Mouse (Mus musculus) E14TG2a.4 (cell line): ENCODE results near the gene Cdc45.
A peak's percentile ranks its signal among the peaks of the same experiment; 100 is the strongest.

Source experiments
- H3K27me3 ChIP-seq: 2 replicates; pipeline ENCODE4 v1.6.1; 2014; ENCODE audit warnings: low read length, control low read depth; ENCODE audit not compliant: insufficient read depth
- H3K36me3 ChIP-seq: 2 replicates; pipeline ENCODE4 v1.6.1; 2014; ENCODE audit warnings: low read length, control low read depth; ENCODE audit not compliant: insufficient read depth
- H3K4me1 ChIP-seq: replicated peaks from 2 replicates; pipeline ENCODE4 v1.6.1; 2014; ENCODE audit warnings: low read depth, low read length, control low read depth
- H3K4me3 ChIP-seq: replicated peaks from 2 replicates; pipeline ENCODE4 v1.5.1; 2014; ENCODE audit warnings: mild to moderate bottlenecking, low read length
- H3K9me3 ChIP-seq: 2 replicates; pipeline ENCODE4 v1.6.1; 2014; ENCODE audit warnings: low read length, control low read depth
- CTCF ChIP-seq: conservative IDR thresholded peaks from 2 replicates; pipeline ENCODE4 v1.5.1; 2014; ENCODE audit warnings: low read length
- NANOG ChIP-seq: IDR thresholded peaks from 2 replicates; pipeline ENCODE4 v1.6.1; 2014; ENCODE audit warnings: borderline replicate concordance, low read length, mixed read lengths
- POU5F1 ChIP-seq: IDR thresholded peaks from 2 replicates; pipeline ENCODE4 v1.6.1; 2014; ENCODE audit warnings: low read length, borderline replicate concordance

Gene Cdc45

DNA sequence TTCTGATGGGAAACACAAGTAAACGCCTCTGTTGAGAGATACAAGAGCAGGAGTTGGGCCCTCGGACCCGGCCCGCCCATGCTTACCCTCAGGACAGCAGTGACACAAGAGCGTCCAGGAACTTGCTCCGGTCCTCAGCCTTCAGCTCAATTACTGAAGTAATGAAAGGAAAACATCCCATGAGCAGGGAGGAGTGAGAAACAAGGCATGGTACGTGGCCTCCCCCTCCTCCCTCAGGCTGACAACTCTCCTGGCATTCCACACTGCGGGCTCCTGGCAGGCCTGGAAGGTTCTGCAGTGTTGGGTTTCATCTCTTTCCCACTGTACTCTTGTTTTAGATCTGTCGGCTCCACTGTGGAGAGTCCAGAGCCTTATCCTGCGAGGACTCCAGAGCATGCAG, 30.0 kb downstream of the Cdc45 start:
- Histone ChIP-seq H3K36me3 (peaks cover 82% of the 10 kb centered on the region), H3K9me3 (no peaks in the 10 kb centered on the region), H3K4me1 (peaks cover 44% of the 10 kb centered on the region), H3K4me3 (no peak overlapping the region), H3K27me3 (peaks cover 28% of the 10 kb centered on the region)
- no peak for TF ChIP-seq CTCF
- TF ChIP-seq NANOG, result no peak
- TF ChIP-seq POU5F1, result no peak

DNA sequence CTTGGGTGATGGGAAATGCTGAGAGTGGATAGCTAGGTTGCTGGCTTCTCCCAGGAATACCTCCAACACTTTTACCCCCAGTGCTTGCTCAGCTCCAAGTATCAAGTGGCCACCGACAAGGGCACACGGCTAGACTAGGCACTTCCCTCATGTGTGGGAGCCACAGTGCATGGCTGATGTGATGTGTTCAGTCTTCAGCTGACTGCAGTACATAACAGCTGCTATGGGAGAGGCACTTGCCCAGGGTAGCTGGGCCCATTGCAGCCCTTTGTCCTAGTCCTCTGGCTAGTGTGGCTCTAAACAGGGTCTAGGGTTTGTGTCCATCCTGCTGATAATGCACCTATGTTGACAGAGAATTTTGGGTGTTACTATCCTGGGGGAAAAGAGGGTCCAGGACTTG, 33.3 kb downstream of the Cdc45 start:
- peaks cover 49% of the 10 kb centered on the region for H3K36me3 ChIP-seq
- TF ChIP-seq NANOG, result no peak
- no peak for TF ChIP-seq CTCF
- no peak for TF ChIP-seq POU5F1
- peaks cover 49% of the 10 kb centered on the region for H3K4me1 ChIP-seq
- H3K4me3 ChIP-seq, result peak overlapping the region; percentile 79
- no peaks in the 10 kb centered on the region for H3K9me3 ChIP-seq
- H3K27me3 ChIP-seq, result peaks cover 42% of the 10 kb centered on the region

DNA sequence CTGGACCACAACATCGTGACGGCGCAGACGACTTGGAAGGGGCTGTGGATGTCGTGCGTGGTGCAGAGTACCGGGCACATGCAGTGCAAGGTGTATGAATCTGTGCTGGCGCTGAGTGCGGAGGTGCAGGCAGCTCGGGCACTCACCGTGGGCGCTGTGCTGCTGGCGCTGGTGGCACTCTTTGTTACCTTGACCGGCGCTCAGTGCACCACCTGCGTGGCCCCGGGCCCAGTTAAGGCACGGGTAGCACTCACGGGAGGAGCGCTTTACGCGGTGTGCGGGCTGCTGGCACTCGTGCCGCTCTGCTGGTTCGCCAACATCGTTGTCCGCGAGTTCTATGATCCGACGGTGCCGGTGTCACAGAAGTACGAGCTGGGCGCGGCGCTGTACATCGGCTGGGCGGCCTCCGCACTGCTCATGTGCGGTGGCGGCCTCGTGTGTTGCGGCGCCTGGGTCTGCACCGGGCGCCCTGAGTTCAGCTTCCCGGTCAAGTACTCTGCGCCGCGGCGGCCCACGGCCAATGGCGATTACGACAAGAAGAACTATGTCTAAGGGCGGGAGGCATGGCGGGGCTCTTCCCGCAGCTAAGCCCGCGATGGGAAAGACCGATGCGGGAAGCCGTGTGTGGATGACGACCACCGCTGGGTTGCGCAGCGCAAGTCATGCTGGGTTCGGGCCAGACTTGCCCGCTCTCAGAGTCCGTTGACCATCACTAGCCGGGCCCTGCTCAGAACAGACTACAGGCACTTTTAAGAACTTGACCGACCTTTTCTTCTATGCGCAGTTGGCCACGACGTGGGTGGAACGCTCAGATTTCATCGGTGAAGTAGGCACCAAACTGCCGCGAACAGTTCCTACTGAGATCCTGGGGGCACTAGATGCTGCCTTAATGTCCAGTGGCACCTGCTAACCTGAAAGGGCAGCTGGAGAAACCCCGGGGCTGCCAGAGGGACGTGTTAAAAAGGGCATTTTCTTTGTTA, 34.4 kb downstream of the Cdc45 start:
- no peak for TF ChIP-seq CTCF
- TF ChIP-seq POU5F1, result no peak
- no peak for TF ChIP-seq NANOG
- peak overlapping the region; percentile 79 for H3K4me3 ChIP-seq
- peaks cover 41% of the 10 kb centered on the region for H3K36me3 ChIP-seq
- H3K9me3 ChIP-seq, result no peaks in the 10 kb centered on the region
- peaks cover 42% of the 10 kb centered on the region for H3K27me3 ChIP-seq
- peaks cover 54% of the 10 kb centered on the region for H3K4me1 ChIP-seq

DNA sequence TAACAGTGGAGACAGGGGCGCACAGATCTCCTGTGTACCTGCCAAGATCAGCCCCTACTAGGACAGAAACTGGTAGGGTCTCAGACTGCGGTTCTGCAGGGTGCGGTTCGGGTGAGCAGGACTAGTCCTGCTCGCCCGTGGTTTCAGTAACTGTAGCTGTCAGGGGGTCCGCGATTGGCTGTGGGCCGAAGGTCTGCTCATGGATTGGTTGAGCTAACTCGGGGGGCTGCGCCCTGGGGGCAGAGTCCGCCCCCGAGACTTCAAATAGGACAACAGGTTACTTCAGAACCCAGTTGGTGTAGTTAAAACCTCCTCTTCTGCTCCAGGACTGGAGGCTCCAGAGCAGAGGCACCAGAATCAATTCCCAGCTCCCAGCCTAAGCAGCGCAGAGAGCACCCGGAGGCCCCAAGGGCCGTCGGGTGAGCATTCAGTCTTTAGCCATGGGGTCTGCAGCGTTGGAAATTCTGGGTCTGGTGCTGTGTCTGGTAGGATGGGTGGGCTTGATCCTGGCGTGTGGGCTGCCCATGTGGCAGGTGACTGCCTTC, 35.2 kb downstream of the Cdc45 start, which contains the start of gene Cldn5:
Cldn5 (plus strand) TSS at position 292 of the 545 bp plus-strand sequence.
- Histone ChIP-seq H3K4me3 (peak within 1 kb of the TSS; percentile 79), H3K27me3 (peaks cover 42% of the 10 kb centered on the region), H3K36me3 (peaks cover 33% of the 10 kb centered on the region), H3K4me1 (peaks cover 54% of the 10 kb centered on the region), H3K9me3 (no peaks in the 10 kb centered on the region)
- TF ChIP-seq CTCF (no peak), NANOG (no peak), POU5F1 (no peak)

DNA sequence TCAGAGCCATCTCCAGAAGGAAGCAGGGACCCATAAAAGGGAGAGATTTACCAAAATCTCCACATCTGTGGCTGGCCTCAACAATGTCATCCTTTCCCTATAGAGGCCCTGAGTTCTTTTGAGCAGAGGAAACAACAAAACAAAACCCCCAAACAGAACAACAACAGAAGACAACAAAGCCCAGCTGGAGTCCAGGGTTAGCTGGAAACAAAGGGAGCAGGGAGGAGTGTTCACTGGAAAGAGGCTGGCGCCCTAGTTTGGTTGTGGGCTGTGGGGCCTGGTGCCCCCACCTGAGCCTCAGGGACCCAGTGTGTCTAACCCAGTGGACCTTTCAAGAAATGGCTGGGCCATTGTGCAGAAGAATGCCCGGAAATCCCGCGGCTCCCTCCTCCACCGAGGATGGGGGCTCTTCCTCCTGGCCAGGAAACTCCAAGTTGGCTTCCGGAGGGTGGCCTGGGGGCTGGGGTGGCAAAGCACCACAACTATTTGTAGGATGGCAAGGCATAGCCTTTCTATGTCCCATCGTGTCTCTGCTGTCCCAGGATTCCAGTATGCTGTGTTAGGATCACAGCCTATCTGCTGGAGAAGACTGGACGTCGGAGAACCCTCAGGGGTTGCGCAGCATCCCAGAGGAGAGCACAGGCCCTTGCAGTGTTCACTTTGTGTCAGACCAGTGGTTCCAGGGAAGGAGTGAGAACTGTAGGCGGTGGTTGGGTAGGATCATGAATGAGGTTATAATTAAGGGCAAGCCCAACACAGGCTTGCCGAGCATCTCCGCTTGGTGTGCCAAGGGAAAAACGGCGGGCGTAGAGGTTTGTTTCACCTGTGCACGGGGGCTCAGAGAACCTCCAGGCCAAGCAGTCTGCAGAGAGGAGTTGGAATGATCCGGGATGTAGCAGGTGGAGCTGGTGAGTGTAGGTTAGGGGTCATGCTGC, 35.9 kb downstream of the Cdc45 start:
- H3K4me3 ChIP-seq, result peak overlapping the region; percentile 79
- H3K4me1 ChIP-seq, result peaks cover 54% of the 10 kb centered on the region
- H3K9me3 ChIP-seq, result no peaks in the 10 kb centered on the region
- TF ChIP-seq POU5F1 (no peak), NANOG (no peak), CTCF (no peak)
- peaks cover 42% of the 10 kb centered on the region for H3K27me3 ChIP-seq
- peaks cover 25% of the 10 kb centered on the region for H3K36me3 ChIP-seq

DNA sequence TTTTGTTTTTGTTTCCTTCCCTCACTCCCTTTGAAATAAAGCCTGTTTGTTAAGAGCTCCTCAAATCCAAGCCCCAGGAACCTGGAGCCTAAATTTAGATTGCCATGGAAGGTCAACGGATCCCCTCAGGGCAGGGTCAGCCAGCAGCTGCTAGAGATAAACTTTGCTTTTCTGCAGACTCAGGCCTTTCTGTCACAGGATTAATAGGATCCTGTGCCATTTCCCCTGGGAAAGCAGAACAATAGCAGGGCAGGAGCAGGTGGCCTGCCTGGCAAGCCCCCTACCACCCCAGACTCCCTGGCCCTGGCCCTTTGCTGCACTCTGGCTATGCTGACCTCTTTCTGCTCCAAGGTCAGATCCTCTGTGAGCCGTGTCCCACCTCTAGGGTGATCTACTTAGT, 37.9 kb downstream of the Cdc45 start:
- TF ChIP-seq NANOG, result no peak
- TF ChIP-seq POU5F1, result no peak
- no peak for TF ChIP-seq CTCF
- Histone ChIP-seq H3K4me3 (no peak overlapping the region), H3K36me3 (peaks cover 6% of the 10 kb centered on the region; the same call in 1 of the 2 replicates), H3K4me1 (peaks cover 69% of the 10 kb centered on the region), H3K9me3 (no peaks in the 10 kb centered on the region), H3K27me3 (peaks cover 35% of the 10 kb centered on the region)

DNA sequence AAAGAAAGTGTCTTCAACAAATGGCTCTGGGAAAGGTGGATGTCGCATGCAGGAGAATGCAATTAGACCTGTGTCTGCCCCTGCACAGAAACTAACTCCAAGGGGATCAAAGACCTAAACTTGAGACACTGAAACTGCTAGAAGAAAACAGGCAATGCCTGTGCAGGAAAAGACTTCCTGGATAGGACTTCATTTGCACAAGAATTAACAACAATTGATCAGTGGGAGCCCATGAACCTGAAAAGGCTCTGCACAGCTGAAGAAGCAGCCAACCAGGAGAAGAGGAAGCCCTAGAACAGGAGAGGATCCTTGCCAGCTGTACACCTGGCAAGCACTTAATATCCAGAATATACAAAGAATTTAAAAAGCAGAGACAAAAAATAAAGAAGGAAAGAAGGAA, 42.3 kb downstream of the Cdc45 start:
- H3K27me3 ChIP-seq, result no peaks in the 10 kb centered on the region
- H3K4me3 ChIP-seq, result no peak overlapping the region
- no peaks in the 10 kb centered on the region for H3K9me3 ChIP-seq
- peaks cover 46% of the 10 kb centered on the region for H3K4me1 ChIP-seq
- no peaks in the 10 kb centered on the region for H3K36me3 ChIP-seq
- TF ChIP-seq POU5F1 (peak; percentile 34; the same call in 1 of the 2 replicates), NANOG (peak; percentile 46; the same call in 1 of the 2 replicates), CTCF (no peak)
